Mouse (Mus musculus): ENCODE results near the gene Rc3h2.

Gene Rc3h2

GRCm38 (mm10) chr2:37338497-37339187 is 84.1 kb downstream of the Rc3h2 start:
- peak; percentile 84 for DNase-seq

- peak; percentile 66 for DNase-seq
Measured at GRCm38 (mm10) chr2:37333321-37333720, 89.4 kb downstream of the Rc3h2 start.

- no peak for DNase-seq
Measured at GRCm38 (mm10) chr2:37326215-37326614, 96.5 kb downstream of the Rc3h2 start, which contains the start of gene Olfr368. Gene Olfr368 (plus strand): TSS chr2:37326515.

All from heart, adult 11 months (tissue).